Mouse (Mus musculus) bone marrow macrophage, adult 2 months (primary cell): ENCODE results near the gene Leng8. TPM values are rescaled to one million over a fixed set of nuclear protein-coding genes. Genes with fewer than 3 reads are reported as not detected.

Experiments used
- H3K27ac ChIP-seq: 2 replicates; pipeline ENCODE4 v1.5.1; 2012; ENCODE audit warnings: low read depth, low read length; ENCODE audit not compliant: insufficient read depth
- H3K4me1 ChIP-seq: 2 replicates; pipeline ENCODE4 v1.6.1; 2012; ENCODE audit warnings: low read length; ENCODE audit not compliant: control insufficient read depth, insufficient read depth
- H3K4me3 ChIP-seq: 2 replicates; pipeline ENCODE4 v1.5.1; 2012; ENCODE audit warnings: mild to moderate bottlenecking, low read length, moderate library complexity; ENCODE audit not compliant: insufficient read depth
- CTCF ChIP-seq: IDR thresholded peaks from 2 replicates; pipeline ENCODE4 v1.5.1; 2012; ENCODE audit warnings: low read depth, mild to moderate bottlenecking, low read length, moderate library complexity
- POLR2A ChIP-seq: IDR thresholded peaks from 2 replicates; pipeline ENCODE4 v1.6.1; 2012; ENCODE audit warnings: mild to moderate bottlenecking, low read depth, low read length, borderline replicate concordance
- polyA plus RNA-seq: library from polyadenylated mRNA; stranded (reverse); fragments of >200 nt; gene quantifications from 2 replicates; pipeline ENCODE4 v1.2.4, GENCODE M21; 2012; ENCODE audit not compliant: missing spikeins, insufficient read depth, insufficient read length

Leng8 gene
- polyA plus RNA-seq, 1 experiment = 126 TPM

DNA sequence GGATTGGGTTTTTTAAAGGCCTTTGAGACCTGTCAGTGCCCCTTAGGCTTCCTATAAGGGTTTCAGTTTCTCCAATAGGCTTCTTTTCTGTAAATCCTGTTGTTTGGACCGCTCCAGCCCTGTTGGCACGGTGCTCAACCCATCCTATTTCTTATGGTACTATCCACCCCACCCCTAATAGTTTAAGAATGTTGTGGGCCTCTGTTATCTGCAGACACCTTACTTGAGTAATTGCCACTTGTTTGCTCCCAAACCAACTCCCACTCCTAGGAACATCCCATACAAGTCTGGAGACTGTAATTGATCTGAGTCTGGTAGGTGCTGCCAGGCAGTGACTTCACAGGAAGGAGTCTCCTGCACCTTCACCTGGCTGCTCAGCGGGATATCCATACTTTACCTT lies 907 bp downstream of the Leng8 start:
- Histone ChIP-seq H3K27ac (no peak overlapping the region), H3K4me1 (peaks cover 18% of the 10 kb centered on the region), H3K4me3 (peak overlapping the region; percentile 95)
- TF ChIP-seq CTCF (no peak), POLR2A (no peak)

DNA sequence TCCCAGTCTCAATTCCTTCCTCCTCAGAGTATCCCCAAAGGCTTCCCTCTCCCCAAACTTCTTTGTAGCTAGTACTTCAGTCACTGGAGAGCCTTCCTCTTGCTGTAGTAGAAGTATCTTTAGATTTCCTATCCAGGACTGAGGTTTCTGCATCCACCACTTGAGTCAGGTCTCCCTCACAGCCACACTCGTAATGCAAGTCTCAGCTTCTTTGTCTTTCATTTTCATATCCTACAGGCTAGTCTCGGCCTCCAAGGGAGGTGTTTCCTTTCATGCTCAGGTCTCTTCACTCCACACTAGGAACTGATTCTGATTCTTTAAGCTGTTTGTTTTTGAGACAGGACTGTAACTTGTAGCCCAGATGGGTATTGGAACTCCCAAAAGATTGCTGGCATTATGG lies 1.3 kb downstream of the Leng8 start:
- Histone ChIP-seq H3K4me3 (peak overlapping the region; percentile 95), H3K27ac (no peak overlapping the region), H3K4me1 (peaks cover 18% of the 10 kb centered on the region)
- TF ChIP-seq CTCF = no peak
- TF ChIP-seq POLR2A = no peak

DNA sequence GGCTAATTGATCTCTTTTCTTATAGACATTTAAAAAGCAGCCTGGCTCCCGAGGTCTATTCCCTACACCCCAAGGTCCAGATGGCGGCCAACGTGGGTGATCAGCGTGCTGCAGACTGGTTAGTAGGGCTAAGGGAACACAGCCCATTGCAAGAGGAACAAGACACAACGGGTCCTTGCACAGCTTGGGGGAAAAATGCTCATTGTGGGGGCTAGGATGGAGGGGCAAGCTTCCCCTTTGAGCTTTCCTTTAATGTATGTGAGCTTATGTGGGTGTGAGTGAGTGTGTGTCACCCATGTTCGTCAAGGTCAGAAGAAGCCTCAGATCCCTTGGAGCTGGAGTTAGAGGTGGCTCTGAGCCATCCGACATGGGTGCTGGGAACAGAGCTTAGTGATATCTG lies 1.8 kb downstream of the Leng8 start:
- Histone ChIP-seq H3K4me1 (peaks cover 17% of the 10 kb centered on the region), H3K4me3 (no peak overlapping the region), H3K27ac (no peak overlapping the region)
- TF ChIP-seq POLR2A (no peak), CTCF (no peak)

DNA sequence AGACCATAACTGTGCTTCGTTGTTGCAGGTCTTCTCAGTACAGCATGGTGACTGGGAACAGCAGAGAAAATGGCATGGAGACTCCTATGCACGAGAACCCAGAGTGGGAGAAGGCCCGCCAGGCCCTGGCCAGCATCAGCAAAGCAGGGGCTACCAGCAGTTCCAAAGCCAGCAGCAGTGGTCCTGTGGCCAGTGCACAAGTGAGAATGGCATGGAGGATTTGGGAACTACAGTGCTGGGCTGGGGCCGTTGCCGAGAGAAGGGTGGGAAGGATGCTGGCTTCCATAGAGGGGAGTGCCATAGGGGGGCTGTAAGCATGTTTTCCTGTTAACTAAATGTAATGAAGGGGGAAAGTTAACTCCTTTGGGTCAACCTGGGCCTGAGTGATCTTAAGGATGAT lies 2.6 kb downstream of the Leng8 start:
- Histone ChIP-seq H3K4me3 (no peak overlapping the region), H3K4me1 (peaks cover 12% of the 10 kb centered on the region), H3K27ac (no peak overlapping the region)
- no peak for TF ChIP-seq POLR2A
- TF ChIP-seq CTCF = no peak

DNA sequence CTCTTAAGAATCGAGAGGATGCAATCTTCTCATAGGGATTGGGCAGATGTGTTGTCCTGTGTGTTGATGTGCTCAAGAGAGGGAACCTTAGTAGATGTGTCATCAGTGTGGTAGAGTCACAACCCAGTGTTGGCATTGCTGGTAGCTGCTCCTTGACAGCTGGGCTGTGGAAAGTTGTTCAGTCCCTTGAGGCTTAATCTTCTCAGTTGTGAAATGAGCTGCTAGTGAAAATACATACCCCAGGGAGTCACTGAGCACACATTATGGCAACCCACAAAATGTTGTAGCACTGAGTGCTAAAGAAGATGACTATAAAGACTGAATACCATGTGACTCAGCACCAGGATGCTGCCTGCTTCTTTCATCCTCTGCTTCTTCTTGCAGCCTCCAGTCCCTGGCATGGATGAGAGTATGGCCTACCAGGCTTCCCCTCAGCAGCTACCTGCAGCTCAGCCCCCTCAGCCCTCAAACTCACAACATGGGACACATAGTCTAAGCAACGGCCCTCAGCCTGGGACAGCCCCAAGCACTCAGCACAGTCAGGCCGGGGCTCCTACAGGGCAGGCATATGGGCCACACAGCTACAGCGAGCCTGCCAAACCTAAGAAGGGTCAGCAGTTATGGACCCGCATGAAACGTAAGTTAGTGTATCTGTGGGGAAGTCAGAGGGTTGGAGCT lies 4.9 kb downstream of the Leng8 start:
- TF ChIP-seq CTCF (no peak), POLR2A (no peak)
- H3K4me1 ChIP-seq = peaks cover 5% of the 10 kb centered on the region
- no peak overlapping the region for H3K4me3 ChIP-seq
- H3K27ac ChIP-seq = no peak overlapping the region

DNA sequence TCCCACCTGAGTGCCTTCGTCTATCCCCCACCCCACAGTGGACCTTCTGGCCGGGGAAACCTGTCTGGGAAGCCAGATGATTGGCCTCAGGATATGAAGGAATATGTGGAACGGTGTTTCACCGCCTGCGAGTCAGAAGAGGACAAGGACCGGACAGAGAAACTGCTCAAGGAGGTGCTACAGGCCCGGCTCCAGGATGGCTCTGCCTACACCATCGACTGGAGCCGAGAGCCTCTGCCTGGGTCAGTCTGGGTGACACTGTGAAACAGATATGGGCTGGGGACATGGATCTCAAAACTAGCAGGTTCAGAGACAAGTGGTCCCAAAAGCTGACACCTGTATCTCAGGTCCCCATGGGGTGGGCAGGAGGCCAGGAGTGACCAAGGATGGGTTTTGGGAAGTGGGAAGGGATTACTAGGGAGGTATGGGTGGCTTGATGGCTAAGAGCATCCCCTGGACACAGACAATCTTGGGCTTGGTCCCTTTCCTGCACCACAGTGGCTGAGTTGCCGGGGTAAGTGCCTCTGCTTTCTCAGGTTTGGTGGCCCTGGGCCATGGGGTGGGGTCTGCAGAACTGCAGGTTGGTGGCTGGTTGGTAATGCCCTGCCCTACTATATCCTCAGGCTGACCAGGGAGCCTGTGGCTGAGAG lies 6.1 kb downstream of the Leng8 start:
- Histone ChIP-seq H3K4me1 (peaks cover 6% of the 10 kb centered on the region), H3K4me3 (no peak overlapping the region), H3K27ac (no peak overlapping the region)
- no peak for TF ChIP-seq CTCF
- no peak for TF ChIP-seq POLR2A

DNA sequence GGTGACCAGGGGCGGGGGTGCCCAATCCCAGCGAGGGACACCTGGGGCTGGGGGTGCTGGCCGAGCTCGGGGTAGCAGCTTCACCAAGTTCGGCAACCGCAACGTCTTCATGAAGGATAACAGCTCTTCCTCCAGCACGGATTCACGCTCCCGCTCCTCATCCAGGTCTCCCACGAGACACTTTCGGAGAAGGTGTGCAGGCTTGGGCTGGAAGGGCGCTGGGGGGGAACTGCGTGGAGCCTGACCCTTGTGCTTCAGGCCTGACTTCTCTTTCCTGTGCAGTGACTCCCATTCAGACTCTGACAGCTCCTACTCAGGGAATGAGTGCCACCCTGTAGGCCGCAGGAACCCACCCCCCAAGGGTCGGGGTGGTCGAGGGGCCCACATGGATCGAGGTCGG lies 6.7 kb downstream of the Leng8 start:
- TF ChIP-seq CTCF (no peak), POLR2A (no peak)
- H3K4me3 ChIP-seq = no peak overlapping the region
- H3K4me1 ChIP-seq = peaks cover 7% of the 10 kb centered on the region
- H3K27ac ChIP-seq = no peak overlapping the region

DNA sequence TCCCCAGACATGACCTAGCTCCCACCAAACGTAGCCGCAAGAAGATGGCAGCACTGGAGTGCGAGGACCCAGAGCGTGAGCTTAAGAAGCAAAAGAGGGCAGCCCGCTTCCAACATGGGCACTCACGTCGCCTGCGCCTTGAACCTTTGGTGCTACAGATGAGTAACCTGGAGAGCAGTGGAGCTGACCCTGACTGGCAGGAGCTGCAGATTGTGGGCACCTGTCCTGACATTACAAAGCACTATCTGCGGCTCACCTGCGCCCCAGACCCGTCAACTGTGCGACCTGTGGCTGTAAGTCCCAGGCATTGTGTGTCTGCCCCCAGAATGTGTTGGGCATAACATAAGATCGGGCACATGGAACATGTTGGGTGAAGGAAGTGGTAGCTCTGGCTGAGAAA lies 7.2 kb downstream of the Leng8 start:
- H3K4me1 ChIP-seq = peaks cover 7% of the 10 kb centered on the region; the same call in 1 of the 2 replicates
- no peak overlapping the region for H3K4me3 ChIP-seq
- no peak for TF ChIP-seq CTCF
- TF ChIP-seq POLR2A = no peak
- H3K27ac ChIP-seq = no peak overlapping the region

DNA sequence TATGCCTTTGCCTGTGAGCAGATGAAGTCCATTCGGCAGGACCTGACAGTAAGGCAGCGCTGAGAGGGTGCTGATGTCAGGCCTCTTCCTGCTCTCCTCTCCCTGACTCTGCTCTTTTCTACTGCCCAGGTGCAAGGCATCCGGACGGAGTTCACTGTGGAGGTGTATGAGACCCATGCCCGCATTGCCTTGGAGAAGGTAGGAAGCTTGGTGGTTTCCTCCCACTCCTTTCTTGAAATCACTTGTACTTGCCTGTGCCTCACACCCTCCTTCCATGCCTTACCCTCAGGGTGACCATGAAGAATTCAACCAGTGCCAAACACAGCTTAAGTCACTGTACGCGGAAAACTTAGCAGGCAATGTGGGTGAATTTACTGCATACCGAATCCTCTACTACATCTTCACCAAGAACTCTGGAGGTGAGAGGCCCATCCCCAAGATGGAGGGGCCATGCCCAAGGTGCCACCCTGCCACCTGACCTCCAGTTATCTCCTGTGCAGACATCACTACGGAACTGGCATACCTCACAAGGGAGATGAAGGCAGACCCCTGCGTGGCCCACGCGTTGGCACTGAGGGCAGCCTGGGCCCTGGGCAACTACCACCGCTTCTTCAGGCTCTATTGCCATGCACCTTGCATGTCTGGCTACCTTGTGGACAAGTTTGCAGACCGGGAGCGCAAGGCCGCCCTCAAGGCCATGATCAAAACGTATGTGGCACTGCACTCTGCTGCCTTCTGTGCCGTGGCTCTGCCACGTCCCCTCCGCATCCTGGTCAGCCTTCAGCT lies 8.1 kb downstream of the Leng8 start:
- Histone ChIP-seq H3K27ac (no peak overlapping the region), H3K4me3 (no peak overlapping the region), H3K4me1 (peaks cover 7% of the 10 kb centered on the region; the same call in 1 of the 2 replicates)
- no peak for TF ChIP-seq CTCF
- TF ChIP-seq POLR2A = no peak
